Mouse (Mus musculus) ES-E14 (cell line): Measurements from ENCODE around the gene Akt1s1. TPM values are rescaled to one million over a fixed set of nuclear protein-coding genes. Genes with fewer than 3 reads are reported as not detected.
A peak's percentile ranks its signal among the peaks of the same experiment; 100 is the strongest.

Experiments
- DNase-seq: peaks from one replicate; pipeline ENCODE4 v3.0.0-alpha.2; 2013; ENCODE audit warnings: low read depth, low spot score
- H3K27ac ChIP-seq: 2 replicates; pipeline ENCODE4 v1.5.1; 2012; ENCODE audit warnings: low read depth, mild to moderate bottlenecking, low read length, moderate library complexity, mixed read lengths; ENCODE audit not compliant: poor library complexity, insufficient read depth, severe bottlenecking
- H3K36me3 ChIP-seq: 2 replicates; pipeline ENCODE4 v1.6.1; 2012; ENCODE audit warnings: mild to moderate bottlenecking, low read length, moderate library complexity, mixed read lengths; ENCODE audit not compliant: control insufficient read depth, poor library complexity, insufficient read depth, severe bottlenecking
- H3K4me1 ChIP-seq, 2 experiments: fragments of 150-350 bp in 1 of 2; sonication (generic) in 1 of 2; 2 replicates each; pipeline ENCODE4 v1.6.1; 2012; ENCODE audit warnings: low read length in 2 of 2, mild to moderate bottlenecking in 1 of 2, mixed read lengths in 1 of 2; ENCODE audit not compliant: control insufficient read depth in 2 of 2, insufficient read depth in 2 of 2, poor library complexity in 1 of 2
- H3K4me3 ChIP-seq, 2 experiments: fragments of 150-350 bp in 1 of 2; sonication (generic) in 1 of 2; 2 replicates each; pipeline ENCODE4 v1.5.1; 2012; ENCODE audit warnings: low read length in 2 of 2, low read depth in 1 of 2, mild to moderate bottlenecking in 1 of 2, mixed read lengths in 1 of 2; ENCODE audit not compliant: insufficient read depth in 1 of 2, poor library complexity in 1 of 2, severe bottlenecking in 1 of 2
- H3K9ac ChIP-seq: 2 replicates; pipeline ENCODE4 v1.6.1; 2012; ENCODE audit warnings: low read depth, mild to moderate bottlenecking, low read length, mixed read lengths; ENCODE audit not compliant: poor library complexity, insufficient read depth, severe bottlenecking
- H3K9me3 ChIP-seq: fragments of 150-350 bp; sonication (generic); 2 replicates; pipeline ENCODE4 v1.6.1; 2012; ENCODE audit warnings: low read depth, mild to moderate bottlenecking, low read length; ENCODE audit not compliant: control insufficient read depth, insufficient read depth
- CHD2 ChIP-seq: IDR thresholded peaks from 2 replicates; pipeline ENCODE4 v1.6.1; 2014; ENCODE audit warnings: mild to moderate bottlenecking, low read depth, low read length, inconsistent platforms
- HCFC1 ChIP-seq: IDR thresholded peaks from 2 replicates; pipeline ENCODE4 v1.6.1; 2012; ENCODE audit warnings: low read length, inconsistent platforms, borderline replicate concordance; ENCODE audit not compliant: insufficient read depth
- MAFK ChIP-seq: IDR thresholded peaks from 2 replicates; pipeline ENCODE4 v1.6.1; 2014; ENCODE audit warnings: mild to moderate bottlenecking, low read depth, low read length, inconsistent platforms; ENCODE audit not compliant: insufficient read depth
- ZC3H11A ChIP-seq: IDR thresholded peaks from 2 replicates; pipeline ENCODE4 v1.6.1; 2012; ENCODE audit warnings: low read depth, mild to moderate bottlenecking, inconsistent platforms, low read length, borderline replicate concordance
- ZNF384 ChIP-seq: IDR thresholded peaks from 2 replicates; pipeline ENCODE4 v1.6.1; 2012; ENCODE audit warnings: low read depth, low read length, inconsistent platforms
- in situ Hi-C, 2 experiments: fragments of 600-800 bp; cut with MboI; formaldehyde crosslinking; loops; one replicate each; pipeline ENCODE4 v1.15.1; 2025; ENCODE audit warnings: low sequenced_read_pairs in 2 of 2, inconsistent platforms in 1 of 2; ENCODE audit not compliant: unreplicated experiment in 2 of 2
- total RNA-seq: library from RNA; depleted of rRNA; stranded (reverse); fragments of 300-350 nt; gene quantifications from 2 replicates; pipeline ENCODE4 v1.2.3, GENCODE M21; 2012

Akt1s1 gene
- total RNA-seq, 1 experiment = 33.8 TPM

DNA sequence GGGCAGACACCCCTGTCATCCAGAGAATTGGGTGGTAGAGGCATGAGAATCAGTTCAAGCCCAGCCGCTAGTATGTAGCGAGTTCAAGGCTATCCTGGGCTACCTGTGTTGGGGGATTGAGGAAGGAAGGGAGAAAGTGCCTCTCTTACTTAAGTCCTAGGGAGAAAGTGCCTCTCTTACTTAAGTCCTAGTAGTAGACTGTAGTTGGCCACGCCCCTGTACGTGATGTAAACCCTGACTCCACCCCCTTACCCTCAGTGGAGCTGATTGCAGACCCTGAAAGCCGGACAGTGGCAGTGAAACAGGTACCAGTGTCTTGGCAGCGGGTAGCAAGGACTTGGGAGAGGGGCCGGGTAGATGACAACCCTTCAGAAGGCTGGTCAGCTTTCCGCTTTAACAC lies 9.1 kb downstream of the Akt1s1 start:
- H3K9me3 ChIP-seq = no peaks in the 10 kb centered on the region
- H3K36me3 ChIP-seq = peaks cover 15% of the 10 kb centered on the region; the same call in 1 of the 2 replicates
- peaks cover 7 to 17% of the 10 kb centered on the region in 2 experiments for H3K4me1 ChIP-seq
- no peak overlapping the region for H3K27ac ChIP-seq
- no peak for DNase-seq
- peak overlapping the region; percentile 99 for H3K4me3 ChIP-seq
- in situ Hi-C loops = no loop called here
- TF ChIP-seq ZC3H11A = no peak
- TF ChIP-seq ZNF384 = no peak
- no peak for TF ChIP-seq HCFC1
- TF ChIP-seq MAFK = no peak
- no peak for TF ChIP-seq CHD2
- H3K9ac ChIP-seq = no peak overlapping the region; the same call in 1 of the 2 replicates

DNA sequence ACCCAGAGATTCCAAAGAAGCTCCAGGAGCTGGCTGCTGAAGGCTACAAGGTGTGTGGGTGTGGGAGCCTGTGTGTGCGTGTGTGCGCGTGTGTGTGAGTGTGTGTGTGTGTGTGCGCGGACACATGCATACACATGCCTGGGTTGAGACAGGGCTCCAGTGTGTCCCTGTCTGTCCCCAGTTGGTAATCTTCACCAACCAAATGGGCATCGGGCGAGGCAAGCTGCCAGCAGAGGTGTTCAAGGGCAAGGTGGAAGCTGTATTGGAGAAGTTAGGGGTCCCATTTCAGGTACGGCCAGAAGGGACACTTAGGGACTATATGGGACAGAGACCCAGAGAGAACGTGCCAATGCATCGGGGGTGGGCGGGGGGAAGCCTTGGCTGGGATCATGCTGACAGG lies 11.1 kb downstream of the Akt1s1 start:
- peaks cover 35% of the 10 kb centered on the region for H3K36me3 ChIP-seq
- TF ChIP-seq MAFK = no peak
- no peak for TF ChIP-seq ZC3H11A
- TF ChIP-seq CHD2 = no peak
- no peak for TF ChIP-seq ZNF384
- no peak for TF ChIP-seq HCFC1

DNA sequence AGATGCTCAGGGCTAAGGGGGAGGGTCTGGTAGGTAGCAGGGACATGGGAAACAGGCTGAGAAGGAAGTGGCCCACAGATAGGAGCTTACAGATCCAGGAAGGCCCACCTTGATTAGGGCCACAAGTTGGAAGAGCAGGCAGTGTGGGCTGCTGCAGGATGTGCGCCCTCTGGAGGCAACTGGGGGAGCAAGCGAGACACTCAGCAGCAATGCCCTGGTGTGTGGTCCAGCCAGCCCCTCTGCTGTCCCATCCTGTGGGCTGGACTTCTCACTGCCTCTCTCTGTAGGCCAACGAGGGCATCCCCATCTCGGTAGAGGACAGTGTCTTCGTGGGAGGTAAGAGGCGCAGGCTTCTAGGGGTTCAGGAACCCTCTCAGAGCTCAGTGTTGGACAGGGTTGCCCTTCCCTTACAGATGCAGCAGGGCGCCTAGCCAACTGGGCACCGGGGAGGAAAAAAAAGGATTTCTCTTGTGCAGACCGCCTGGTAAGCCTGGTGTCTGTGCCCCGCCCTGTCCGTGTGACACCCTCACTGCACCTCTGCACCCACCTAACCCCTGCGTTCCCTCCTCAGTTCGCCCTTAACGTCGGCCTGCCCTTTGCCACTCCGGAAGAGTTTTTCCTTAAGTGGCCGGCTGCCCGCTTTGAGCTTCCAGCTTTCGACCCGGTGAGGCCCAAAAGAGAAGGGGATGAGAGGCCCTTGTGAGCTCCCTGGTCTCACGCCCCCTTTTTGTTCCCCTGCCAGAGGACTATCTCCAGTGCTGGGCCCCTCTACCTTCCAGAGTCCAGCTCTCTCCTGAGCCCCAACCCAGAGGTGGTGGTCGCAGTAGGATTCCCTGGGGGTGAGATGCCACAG lies 12.0 kb downstream of the Akt1s1 start:
- no peak overlapping the region for H3K4me3 ChIP-seq
- no peak overlapping the region for H3K27ac ChIP-seq
- no peaks in the 10 kb centered on the region for H3K9me3 ChIP-seq
- no peak overlapping the region for H3K9ac ChIP-seq
- H3K4me1 ChIP-seq = peaks cover 5 to 8% of the 10 kb centered on the region in 2 experiments; a peak in 2 of 4 replicates
- no peak for DNase-seq
- H3K36me3 ChIP-seq = peaks cover 41% of the 10 kb centered on the region
- no peak for TF ChIP-seq HCFC1
- TF ChIP-seq MAFK = no peak
- no peak for TF ChIP-seq CHD2
- no peak for TF ChIP-seq ZNF384
- 0 out of 2 replicates have a peak, but pooled peaks have one; percentile 3 for TF ChIP-seq ZC3H11A
- in situ Hi-C loops = no loop called here

More for the DNA sequence above, 11.1 kb downstream of the Akt1s1 start:
- no peak for DNase-seq
- in situ Hi-C loops = no loop called here
- no peak overlapping the region for H3K4me3 ChIP-seq
- no peaks in the 10 kb centered on the region for H3K9me3 ChIP-seq
- no peak overlapping the region for H3K9ac ChIP-seq
- H3K4me1 ChIP-seq = peaks cover 7 to 12% of the 10 kb centered on the region in 2 experiments; a peak in 3 of 4 replicates
- no peak overlapping the region for H3K27ac ChIP-seq

DNA sequence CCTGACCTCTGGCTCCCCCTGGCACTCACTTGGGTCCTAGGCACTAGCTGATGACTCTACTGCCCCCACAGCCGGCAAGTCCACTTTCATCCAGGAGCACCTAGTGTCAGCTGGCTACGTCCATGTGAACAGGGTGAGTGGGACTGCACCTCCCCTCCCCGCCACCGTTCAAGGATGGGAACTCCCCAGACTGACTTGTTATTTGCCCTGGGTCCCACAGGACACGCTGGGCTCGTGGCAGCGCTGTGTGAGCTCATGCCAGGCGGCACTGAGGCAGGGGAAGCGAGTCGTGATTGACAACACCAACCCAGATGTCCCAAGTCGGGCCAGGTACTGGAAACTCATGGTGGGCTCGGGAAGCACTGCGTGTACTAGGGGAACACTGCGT lies 12.6 kb downstream of the Akt1s1 start:
- in situ Hi-C loops = no loop called here
- H3K9ac ChIP-seq = no peak overlapping the region
- peaks cover 45% of the 10 kb centered on the region for H3K36me3 ChIP-seq
- DNase-seq = no peak
- H3K4me3 ChIP-seq = no peak overlapping the region
- no peaks in the 10 kb centered on the region for H3K9me3 ChIP-seq
- H3K4me1 ChIP-seq = peaks cover 5 to 9% of the 10 kb centered on the region in 2 experiments; a peak in 2 of 4 replicates
- no peak overlapping the region for H3K27ac ChIP-seq
- TF ChIP-seq MAFK (no peak), ZNF384 (no peak), CHD2 (no peak)

DNA sequence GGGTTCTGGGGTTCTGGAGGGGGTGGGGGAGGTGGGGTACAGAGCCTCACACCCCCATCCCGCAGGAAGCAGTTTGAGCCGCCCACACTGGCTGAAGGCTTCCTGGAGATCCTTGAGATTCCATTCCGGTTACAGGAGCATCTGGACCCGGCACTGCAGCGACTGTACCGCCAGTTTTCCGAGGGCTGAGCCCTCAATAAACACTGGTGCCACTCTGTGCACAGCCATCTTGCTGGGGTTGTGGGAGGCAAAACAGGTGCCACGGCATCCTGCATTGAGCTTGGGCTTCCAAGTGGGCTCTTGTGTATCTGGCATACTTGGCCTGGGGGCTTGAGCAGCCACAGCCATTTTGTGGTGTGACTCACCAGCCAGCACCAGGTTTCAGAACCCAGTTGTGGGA lies 13.6 kb downstream of the Akt1s1 start:
- H3K36me3 ChIP-seq = peaks cover 45% of the 10 kb centered on the region
- TF ChIP-seq ZC3H11A (no peak), HCFC1 (no peak), CHD2 (no peak), ZNF384 (no peak), MAFK (no peak)
- no peak overlapping the region for H3K27ac ChIP-seq
- in situ Hi-C loops = no loop called here
- no peak for DNase-seq
- H3K9ac ChIP-seq = no peak overlapping the region
- peaks cover 5 to 17% of the 10 kb centered on the region in 2 experiments; a peak in 2 of 4 replicates for H3K4me1 ChIP-seq
- H3K4me3 ChIP-seq = no peak overlapping the region
- H3K9me3 ChIP-seq = no peaks in the 10 kb centered on the region
